Mouse (Mus musculus): ENCODE measurements around the gene B3gnt6. TPM values are rescaled to one million over a fixed set of nuclear protein-coding genes. Genes with fewer than 3 reads are reported as not detected.

The B3gnt6 gene
- total and polyA plus RNA-seq, 3 experiments: 0.06 TPM; not detected in 2

- no peak for TF ChIP-seq POLR2A (IDR thresholded peaks at IDR 0.05; ENCODE audit: insufficient read depth, low read depth, low read length)
- no peak for TF ChIP-seq CTCF (IDR thresholded peaks at IDR 0.05)
- TF ChIP-seq EP300 (IDR thresholded peaks at IDR 0.05; ENCODE audit: insufficient read depth, low read depth, low read length): no peak
- H3K9ac ChIP-seq (ENCODE audit: low read depth, low read length): no peak overlapping the region
- H3K4me1 ChIP-seq (ENCODE audit: control insufficient read depth, insufficient read depth, low read length): no peaks in the 10 kb centered on the region
- 89% methylated on average over 12 of the region's 12 CpGs for WGBS
- H3K36me3 ChIP-seq (ENCODE audit: control insufficient read depth, insufficient read depth, low read length): no peaks in the 10 kb centered on the region
- H3K79me2 ChIP-seq (replicated peaks; ENCODE audit: control insufficient read depth, insufficient read depth, low read length): no peaks in the 10 kb centered on the region
- H3K4me3 ChIP-seq: no peak overlapping the region
- DNase-seq: no peak
- H3K27me3 ChIP-seq (ENCODE audit: control insufficient read depth, insufficient read depth, low read length): no peaks in the 10 kb centered on the region
- intact Hi-C loops (cut with DNase I): no loop called here
- no peak overlapping the region for H3K27ac ChIP-seq
Measured at GRCm38 (mm10) chr7:98145842-98146446, 53.3 kb downstream of the B3gnt6 start.

- DNase-seq: no peak
- TF ChIP-seq CTCF (IDR thresholded peaks at IDR 0.05) (no peak), POLR2A (IDR thresholded peaks at IDR 0.05; ENCODE audit: insufficient read depth, low read depth, low read length) (no peak), EP300 (IDR thresholded peaks at IDR 0.05; ENCODE audit: insufficient read depth, low read depth, low read length) (no peak)
- H3K9ac ChIP-seq (ENCODE audit: low read depth, low read length): no peak within 1 kb of the TSS
- no peaks in the 10 kb centered on the region for H3K36me3 ChIP-seq (ENCODE audit: control insufficient read depth, insufficient read depth, low read length)
- no peak within 1 kb of the TSS for H3K27ac ChIP-seq
- no peaks in the 10 kb centered on the region for H3K27me3 ChIP-seq (ENCODE audit: control insufficient read depth, insufficient read depth, low read length)
- WGBS: 92% methylated on average over 5 of the region's 5 CpGs
- no peaks in the 10 kb centered on the region for H3K79me2 ChIP-seq (replicated peaks; ENCODE audit: control insufficient read depth, insufficient read depth, low read length)
- no peak within 1 kb of the TSS for H3K4me3 ChIP-seq
- no peaks in the 10 kb centered on the region for H3K4me1 ChIP-seq (ENCODE audit: control insufficient read depth, insufficient read depth, low read length)
- intact Hi-C loops (cut with DNase I): no loop called here
Measured at GRCm38 (mm10) chr7:98145402-98145801, 53.9 kb downstream of the B3gnt6 start, which contains the start of gene Omp. Omp (minus strand) TSS chr7:98145502.

GRCm38 (mm10) chr7:98142648-98143047 is 56.6 kb downstream of the B3gnt6 start:
- Histone ChIP-seq H3K27me3 (ENCODE audit: control insufficient read depth, insufficient read depth, low read length) (no peaks in the 10 kb centered on the region), H3K4me3 (no peak overlapping the region), H3K27ac (no peak overlapping the region), H3K79me2 (replicated peaks; ENCODE audit: control insufficient read depth, insufficient read depth, low read length) (no peaks in the 10 kb centered on the region), H3K9ac (ENCODE audit: low read depth, low read length) (no peak overlapping the region), H3K4me1 (ENCODE audit: control insufficient read depth, insufficient read depth, low read length) (no peaks in the 10 kb centered on the region), H3K36me3 (ENCODE audit: control insufficient read depth, insufficient read depth, low read length) (no peaks in the 10 kb centered on the region)
- 95% methylated on average over 3 of the region's 3 CpGs for WGBS
- DNase-seq: no peak
- intact Hi-C loops (cut with DNase I): no loop called here
- TF ChIP-seq EP300 (IDR thresholded peaks at IDR 0.05; ENCODE audit: insufficient read depth, low read depth, low read length) (no peak), POLR2A (IDR thresholded peaks at IDR 0.05; ENCODE audit: insufficient read depth, low read depth, low read length) (no peak), CTCF (IDR thresholded peaks at IDR 0.05) (no peak)

Other genes starting within 250 kb of the B3gnt6 start
- 1 to 10 TPM; 4.5 to 5.9 TPM for gene Myo7a, start 80.0 kb downstream of the B3gnt6 start, total RNA-seq (2021)
- 7.1 and 10.8 TPM in 2 replicates for gene Myo7a, start 80.0 kb downstream of the B3gnt6 start, polyA plus RNA-seq (2012; rRNA removed)
- under 1 TPM in 1 of 2 experiments, not detected in 1; 0.14 TPM for gene Omp, start 54.0 kb downstream of the B3gnt6 start, total RNA-seq (2021)
- 0.06 TPM in 1 of 2 replicates, not detected in the other for gene Omp, start 54.0 kb downstream of the B3gnt6 start, polyA plus RNA-seq (2012; rRNA removed)
- 1 to 10 TPM; 1.8 to 2.4 TPM for gene Capn5, start 21.2 kb downstream of the B3gnt6 start, total RNA-seq (2021)
- gene Capn5, start 21.2 kb downstream of the B3gnt6 start, polyA plus RNA-seq (2012; rRNA removed): 3.7 and 4.6 TPM in 2 replicates
- 10 to 100 TPM; 11.0 to 13.2 TPM for gene Acer3, start 121.7 kb upstream of the B3gnt6 start, total RNA-seq (2021)
- gene Acer3, start 121.7 kb upstream of the B3gnt6 start, polyA plus RNA-seq (2012; rRNA removed): 5.5 and 8.7 TPM in 2 replicates
- 1 to 10 TPM; 2.2 to 2.5 TPM for gene Tsku, start 161.8 kb upstream of the B3gnt6 start, total RNA-seq (2021)
- 4.9 and 5.9 TPM in 2 replicates for gene Tsku, start 161.8 kb upstream of the B3gnt6 start, polyA plus RNA-seq (2012; rRNA removed)
- gene Gucy2d, start 240.9 kb upstream of the B3gnt6 start, total RNA-seq (2021): under 1 TPM in 1 of 2 experiments, not detected in 1; 0.21 TPM
- 0.20 TPM in 1 of 2 replicates, not detected in the other for gene Gucy2d, start 240.9 kb upstream of the B3gnt6 start, polyA plus RNA-seq (2012; rRNA removed)